Mouse (Mus musculus): ENCODE data around the gene N4bp2.
"Not testable (repeated sequence)": the region's sequence is repeated elsewhere in the genome, so short reads cannot be mapped to it uniquely, and the experiment has no call there.

The N4bp2 gene

DNA sequence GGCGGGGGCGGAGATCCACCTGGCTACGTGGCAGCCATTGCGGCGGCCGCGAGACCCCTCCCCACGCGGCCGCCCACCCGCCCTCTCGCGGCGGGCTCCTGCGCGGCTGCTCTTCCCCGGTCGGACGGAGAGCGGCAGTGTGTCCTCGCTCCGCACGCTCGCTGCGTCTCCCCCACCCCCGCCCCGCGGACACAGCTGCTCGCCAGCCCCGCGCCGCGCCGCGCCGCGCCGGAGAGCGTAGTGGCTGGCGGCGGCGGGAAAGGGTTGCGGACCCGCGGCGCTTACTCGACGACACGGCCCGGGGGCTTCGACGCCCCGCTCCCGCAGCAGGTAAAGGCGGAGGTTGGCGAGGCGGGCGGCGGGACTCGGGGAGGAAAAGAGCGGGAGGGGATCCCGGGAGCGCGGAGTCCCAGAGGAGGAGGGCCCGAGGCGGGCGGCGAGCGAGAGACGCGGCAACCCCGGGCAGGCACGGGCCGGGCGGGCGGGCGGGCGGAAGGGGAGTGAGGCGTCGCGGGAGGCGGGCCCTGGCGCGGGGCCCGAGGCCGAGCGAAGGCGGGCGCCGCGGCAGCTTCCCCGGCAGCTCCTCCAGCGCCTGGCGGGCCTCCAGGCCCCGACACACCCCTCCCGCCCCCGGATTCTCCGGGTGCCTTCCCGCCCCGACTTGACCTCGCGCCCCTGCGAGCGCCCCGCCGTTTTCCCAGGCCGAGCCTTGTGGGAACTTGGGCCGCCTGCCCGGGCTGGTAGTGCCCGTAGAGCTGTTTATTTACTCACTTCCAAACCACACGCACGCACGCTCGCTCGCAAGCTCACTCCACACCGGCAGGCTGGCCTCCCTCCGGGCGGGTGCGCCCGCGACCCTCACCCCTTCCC is 830 bp downstream of the N4bp2 start:
- DNase-seq (ENCODE audit: low spot score in 2 of 2): peak; percentile 87 to 88

- peak; percentile 94 to 98 for DNase-seq (ENCODE audit: low spot score in 2 of 2)
Measured at GRCm38 (mm10) chr5:65764786-65765634, 1.7 kb downstream of the N4bp2 start.

DNA sequence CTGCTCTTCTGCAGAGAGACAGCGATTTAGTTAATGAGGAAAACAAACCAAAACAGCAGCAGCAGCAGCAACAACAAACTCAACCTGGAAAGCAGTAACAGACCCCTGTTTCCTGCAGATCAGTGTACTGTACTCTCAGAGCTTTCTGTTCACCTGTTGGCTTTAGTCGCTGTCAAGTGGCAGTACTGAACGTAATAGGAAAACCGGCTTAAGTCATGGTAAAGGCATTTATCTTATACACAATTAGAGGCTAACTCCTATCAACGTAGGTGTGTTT is 2.3 kb downstream of the N4bp2 start:
- DNase-seq (ENCODE audit: low spot score in 2 of 2): no peak

DNA sequence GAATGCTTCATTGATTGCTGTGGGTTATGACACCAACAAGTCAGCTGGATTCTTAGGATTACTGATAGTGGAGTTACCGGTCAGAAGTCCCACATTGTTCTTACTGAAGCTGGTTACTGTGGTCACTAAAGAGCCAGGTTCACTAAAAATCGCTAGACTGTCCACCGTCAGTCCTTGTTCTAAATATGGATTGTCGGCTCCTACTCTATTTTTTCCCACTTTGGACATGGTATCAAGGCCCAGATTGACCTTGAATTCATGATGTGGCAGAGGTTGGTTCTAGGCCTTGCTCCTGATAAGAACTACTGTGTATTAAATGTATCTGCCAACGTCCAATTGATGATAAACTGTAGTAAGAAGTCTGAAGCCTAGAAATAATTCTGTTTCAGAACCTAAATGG is 4.7 kb downstream of the N4bp2 start:
- DNase-seq (ENCODE audit: low spot score in 2 of 2): no peak

- no peak for DNase-seq (ENCODE audit: low spot score in 2 of 2)
Measured at GRCm38 (mm10) chr5:65770065-65770464, 6.7 kb downstream of the N4bp2 start.

GRCm38 (mm10) chr5:65770493-65770892 is 7.2 kb downstream of the N4bp2 start:
- no peak for DNase-seq (ENCODE audit: low spot score in 2 of 2)

DNA sequence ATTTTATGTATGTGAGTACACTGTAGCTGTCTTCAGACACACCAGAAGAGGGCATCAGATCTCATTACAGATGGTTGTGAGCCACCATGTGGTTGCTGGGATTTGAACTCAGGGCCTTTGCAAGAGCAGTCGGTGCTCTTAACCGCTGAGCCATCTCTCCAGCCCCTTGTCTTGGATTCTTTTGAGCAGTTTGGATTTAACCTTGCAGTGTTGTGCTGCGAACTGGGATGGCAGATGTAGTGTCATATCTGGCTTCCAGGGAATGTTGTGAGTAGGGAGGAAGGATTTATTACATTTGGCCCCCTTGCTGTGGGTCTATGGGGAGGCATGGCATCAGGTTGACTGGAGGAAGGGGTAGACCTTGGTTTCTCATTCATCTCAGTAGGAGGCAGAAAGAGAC is 10.6 kb downstream of the N4bp2 start:
- DNase-seq (ENCODE audit: low spot score in 2 of 2): not testable (repeated sequence)

DNA sequence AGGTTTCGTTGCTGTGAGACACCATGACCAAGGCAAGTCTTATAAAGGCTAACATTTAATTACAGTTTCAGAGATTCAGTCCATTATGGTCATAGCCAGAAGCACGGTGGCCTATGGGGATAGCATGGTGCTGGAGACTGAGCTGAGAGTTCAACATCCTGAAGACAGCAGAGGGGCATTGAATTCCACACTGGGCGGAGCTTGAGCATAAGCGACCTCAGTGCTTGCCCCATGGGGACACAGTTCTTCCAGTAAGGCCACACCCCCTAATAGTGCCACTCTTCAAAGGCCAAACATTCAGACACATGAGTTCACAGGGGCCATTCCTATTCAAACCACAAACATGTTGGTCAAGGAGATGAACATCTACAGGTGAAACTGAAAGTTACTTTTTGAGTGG is 12.8 kb downstream of the N4bp2 start:
- no peak for DNase-seq (ENCODE audit: low spot score in 2 of 2)

DNA sequence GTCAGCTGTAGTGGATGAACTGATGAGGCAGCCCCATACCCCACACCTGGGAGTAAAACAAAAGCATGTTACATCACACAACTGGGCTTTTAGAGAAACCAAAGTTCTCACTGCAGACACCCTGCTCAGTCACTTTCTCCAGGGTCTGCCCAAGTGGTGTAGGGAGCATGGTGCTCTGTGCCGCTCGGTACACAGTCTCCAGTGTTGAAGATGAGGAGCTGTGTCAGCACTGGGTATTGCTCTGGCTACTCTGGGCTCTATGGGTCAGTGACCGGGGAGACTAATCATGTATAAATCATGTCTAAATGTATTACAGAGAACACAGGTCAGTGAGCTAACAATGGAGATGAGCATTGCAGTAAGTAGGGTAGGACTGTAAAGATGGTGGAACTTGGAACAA is 13.6 kb downstream of the N4bp2 start:
- DNase-seq (ENCODE audit: low spot score in 2 of 2): no peak

- not testable (repeated sequence) for DNase-seq (ENCODE audit: low spot score in 2 of 2)
Measured at GRCm38 (mm10) chr5:65778986-65779385, 15.7 kb downstream of the N4bp2 start.

DNA sequence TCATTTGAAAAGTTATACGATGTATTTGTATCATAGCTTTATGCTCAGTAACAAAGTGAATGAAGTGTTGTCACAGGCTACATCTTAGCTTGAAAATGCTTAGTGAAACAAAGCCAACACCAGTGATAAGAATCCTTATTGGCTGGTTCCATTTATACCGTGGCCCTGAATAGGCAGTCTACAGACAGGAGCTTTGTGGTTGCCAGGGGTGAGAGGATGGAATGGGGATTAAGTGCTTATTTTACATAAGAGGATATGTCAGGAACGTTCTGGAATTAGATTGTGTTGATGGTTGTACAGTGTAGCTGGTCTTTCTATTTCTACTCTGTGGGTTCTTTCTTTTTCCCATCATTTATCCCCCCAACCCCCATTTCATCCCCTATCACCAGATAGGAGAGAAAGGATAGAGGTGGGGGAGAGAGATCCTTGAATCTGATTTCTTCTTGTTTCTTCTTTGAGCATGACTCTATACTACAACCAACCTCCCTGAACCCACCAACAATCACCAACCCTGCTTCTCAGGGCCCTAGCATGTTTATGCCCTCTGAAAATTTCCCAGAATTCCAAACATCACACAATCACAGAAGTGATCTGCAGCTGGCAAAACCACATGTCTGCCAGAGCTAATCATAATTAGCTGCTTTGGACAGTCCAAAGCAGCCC is 16.2 kb downstream of the N4bp2 start:
- DNase-seq (ENCODE audit: low spot score in 2 of 2): no peak

GRCm38 (mm10) chr5:65781147-65781715 is 17.9 kb downstream of the N4bp2 start:
- no peak for DNase-seq (ENCODE audit: low spot score in 2 of 2)

DNA sequence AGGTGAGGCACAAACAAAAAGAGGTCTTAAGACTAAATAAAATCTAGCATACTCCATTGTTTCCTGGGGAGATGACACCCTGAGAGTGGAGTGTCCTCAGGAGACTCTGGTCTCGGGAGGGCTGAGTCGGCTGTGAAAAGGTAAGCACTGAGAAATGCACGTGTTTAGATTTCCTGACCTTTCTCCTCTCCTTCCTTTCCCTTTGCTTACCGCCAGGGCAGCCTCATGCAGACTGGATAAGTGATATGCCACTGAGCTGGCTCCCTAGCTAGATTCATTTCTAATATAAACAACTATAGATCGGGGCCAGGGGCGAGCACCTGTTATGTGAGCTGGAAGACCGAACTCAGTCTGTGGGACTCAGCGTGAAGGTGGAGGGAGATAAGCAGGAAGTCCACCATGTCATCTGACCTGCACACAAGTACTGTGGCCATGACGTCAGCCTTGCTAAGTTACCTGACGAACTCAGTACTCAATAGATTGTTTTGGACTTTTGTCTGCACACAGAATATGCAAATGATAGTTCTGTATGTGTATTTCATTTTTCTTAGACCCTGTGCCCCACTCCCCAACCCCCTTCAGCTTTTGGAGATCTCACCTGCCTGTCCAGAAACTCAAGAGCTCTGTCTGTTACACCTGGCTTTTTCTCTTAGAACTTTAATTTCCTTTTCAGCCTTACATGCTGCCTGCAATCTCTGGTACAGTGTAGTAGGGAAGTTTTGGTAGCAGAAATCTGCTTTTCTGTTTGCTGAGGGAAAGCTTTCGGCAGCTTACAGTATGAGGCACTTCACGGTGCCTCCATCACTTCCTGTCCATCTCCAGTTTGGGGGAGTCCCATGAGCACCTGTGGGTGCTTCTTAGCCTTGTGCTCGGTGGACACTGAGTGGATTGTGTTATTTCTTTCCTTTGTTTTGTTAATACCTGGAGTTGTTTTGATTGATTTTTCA is 18.7 kb downstream of the N4bp2 start:
- no peak for DNase-seq (ENCODE audit: low spot score in 2 of 2)

- no peak for DNase-seq (ENCODE audit: low spot score in 2 of 2)
Measured at GRCm38 (mm10) chr5:65790604-65791225, 27.4 kb downstream of the N4bp2 start.

DNA sequence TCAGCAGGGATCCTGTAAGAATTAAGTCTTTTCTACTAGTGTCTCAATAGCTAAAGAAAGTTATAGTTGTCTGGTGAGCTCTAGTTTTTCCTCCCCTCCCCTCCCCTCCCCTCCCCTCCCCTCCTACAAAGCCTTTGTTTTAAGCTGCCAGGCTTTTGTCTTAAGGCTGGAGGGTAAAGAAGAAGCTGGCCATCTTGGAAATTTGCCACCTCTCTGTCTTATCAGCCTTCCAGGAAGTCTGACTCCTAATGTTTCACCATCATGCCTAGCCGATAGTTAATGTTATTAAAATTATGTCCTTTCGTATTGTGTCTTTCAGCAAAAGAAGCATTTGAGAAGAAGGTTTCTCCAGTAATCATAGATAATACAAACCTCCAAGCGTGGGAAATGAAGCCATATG is 30.9 kb downstream of the N4bp2 start:
- DNase-seq (ENCODE audit: low spot score in 2 of 2): no peak

GRCm38 (mm10) chr5:65794702-65795101 is 31.4 kb downstream of the N4bp2 start:
- DNase-seq (ENCODE audit: low spot score in 2 of 2): no peak

GRCm38 (mm10) chr5:65795293-65795993 is 32.1 kb downstream of the N4bp2 start:
- DNase-seq (ENCODE audit: low spot score in 2 of 2): no peak

GRCm38 (mm10) chr5:65795994-65796298 is 32.6 kb downstream of the N4bp2 start:
- no peak for DNase-seq (ENCODE audit: low spot score in 2 of 2)

GRCm38 (mm10) chr5:65823601-65824133 is 60.3 kb downstream of the N4bp2 start:
- DNase-seq (ENCODE audit: low spot score in 2 of 2): peak in 1 of 2 experiments; percentile 39

DNA sequence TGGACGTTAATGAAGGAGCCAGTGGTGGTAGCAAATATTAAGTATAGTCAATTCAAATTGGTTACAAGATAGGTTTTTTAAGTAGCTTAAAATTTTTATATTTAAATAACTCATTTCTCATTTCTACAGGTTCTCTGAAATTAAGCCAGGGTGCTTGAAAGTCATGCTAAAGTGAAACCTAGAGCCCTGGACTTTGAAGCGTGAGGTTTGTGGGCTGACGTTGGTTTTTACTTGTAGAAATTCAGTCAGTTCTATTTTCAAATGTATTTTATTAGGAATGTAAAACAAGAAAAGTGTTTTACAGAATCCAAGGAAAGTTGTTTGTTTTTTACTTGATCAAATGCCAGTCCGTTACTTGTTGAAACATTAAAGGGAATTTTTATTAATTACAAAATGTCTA is 63.2 kb downstream of the N4bp2 start:
- DNase-seq (ENCODE audit: low spot score in 2 of 2): no peak
